Mouse (Mus musculus) embryonic fibroblast, embryonic 13.5 days (primary cell): Measurements from ENCODE around the gene Msh2. TPM values are rescaled to one million over a fixed set of nuclear protein-coding genes. Genes with fewer than 3 reads are reported as not detected.

Experiments
- H3K27ac ChIP-seq: 2 replicates; pipeline ENCODE4 v1.5.1; 2012; ENCODE audit warnings: low read length, control low read depth, inconsistent platforms; ENCODE audit not compliant: insufficient read depth
- H3K4me1 ChIP-seq: 2 replicates; pipeline ENCODE4 v1.6.1; 2011; ENCODE audit warnings: low read length; ENCODE audit not compliant: control insufficient read depth, insufficient read depth
- H3K4me3 ChIP-seq: 2 replicates; pipeline ENCODE4 v1.5.1; 2011; ENCODE audit warnings: mild to moderate bottlenecking, control low read depth, low read length; ENCODE audit not compliant: insufficient read depth
- CTCF ChIP-seq: IDR thresholded peaks from 2 replicates; pipeline ENCODE4 v1.5.1; 2011; ENCODE audit warnings: mild to moderate bottlenecking, control low read depth, low read length, moderate library complexity, borderline replicate concordance; ENCODE audit not compliant: insufficient read depth
- POLR2A ChIP-seq: IDR thresholded peaks from 2 replicates; pipeline ENCODE4 v1.6.1; 2011; ENCODE audit warnings: low read depth, mild to moderate bottlenecking, control low read depth, low read length, moderate library complexity
- polyA plus RNA-seq: library from polyadenylated mRNA; stranded (reverse); fragments of >200 nt; gene quantifications from 2 replicates; pipeline ENCODE4 v1.2.4, GENCODE M21; 2011; ENCODE audit warnings: low read depth; ENCODE audit not compliant: missing spikeins, insufficient read length

The Msh2 gene
- polyA plus RNA-seq, 1 experiment: 32.1 TPM

- TF ChIP-seq CTCF: no peak
- no peak for TF ChIP-seq POLR2A
- Histone ChIP-seq H3K4me3 (no peak overlapping the region), H3K27ac (no peak overlapping the region), H3K4me1 (no peaks in the 10 kb centered on the region)
These were observed 52.6 kb downstream of the Msh2 start for GRCm38 (mm10) chr17:87724727-87725126.

DNA sequence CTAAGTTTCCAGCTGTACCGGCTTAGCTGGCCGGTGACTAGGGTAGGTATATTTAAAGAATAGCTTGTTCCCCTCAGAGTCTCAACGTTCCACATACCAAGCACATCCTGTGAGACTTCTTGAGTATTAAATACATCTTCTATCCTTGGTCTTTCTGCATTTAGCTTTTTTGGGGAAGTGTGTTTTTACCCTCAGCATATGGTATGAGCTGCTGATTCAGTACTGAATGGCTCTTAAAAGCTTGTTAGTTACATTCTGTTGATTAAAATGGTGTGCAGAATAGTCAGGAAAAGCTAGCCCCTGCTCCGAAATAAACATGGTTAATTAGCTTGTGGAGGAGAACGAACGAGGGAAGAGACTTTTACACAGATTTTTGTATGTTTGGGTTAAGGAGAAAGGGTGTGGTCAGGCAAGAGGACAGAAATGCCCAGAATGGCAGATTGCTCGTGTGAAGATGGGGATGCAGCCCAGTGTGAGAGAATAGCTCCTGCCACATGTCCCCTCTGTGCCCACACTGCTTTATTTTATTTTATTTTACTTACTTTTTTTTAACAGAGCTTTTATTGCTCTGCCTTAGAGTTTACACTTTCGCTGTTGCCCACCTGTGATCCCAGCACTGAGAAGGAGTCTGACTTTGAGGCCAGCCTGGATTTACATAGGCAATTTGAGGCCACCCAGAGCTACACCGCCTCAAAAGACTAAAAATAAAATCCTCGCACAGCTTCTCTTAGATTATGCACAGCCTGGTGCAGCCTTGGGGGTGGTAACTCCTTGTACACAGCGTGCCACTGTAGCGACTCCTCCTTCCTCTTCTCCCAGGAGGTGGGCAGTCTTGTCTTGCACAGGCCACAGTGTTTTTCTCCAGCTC lies 54.6 kb downstream of the Msh2 start:
- no peaks in the 10 kb centered on the region for H3K4me1 ChIP-seq
- H3K4me3 ChIP-seq: no peak overlapping the region
- H3K27ac ChIP-seq: no peak overlapping the region
- no peak for TF ChIP-seq CTCF
- TF ChIP-seq POLR2A: no peak

DNA sequence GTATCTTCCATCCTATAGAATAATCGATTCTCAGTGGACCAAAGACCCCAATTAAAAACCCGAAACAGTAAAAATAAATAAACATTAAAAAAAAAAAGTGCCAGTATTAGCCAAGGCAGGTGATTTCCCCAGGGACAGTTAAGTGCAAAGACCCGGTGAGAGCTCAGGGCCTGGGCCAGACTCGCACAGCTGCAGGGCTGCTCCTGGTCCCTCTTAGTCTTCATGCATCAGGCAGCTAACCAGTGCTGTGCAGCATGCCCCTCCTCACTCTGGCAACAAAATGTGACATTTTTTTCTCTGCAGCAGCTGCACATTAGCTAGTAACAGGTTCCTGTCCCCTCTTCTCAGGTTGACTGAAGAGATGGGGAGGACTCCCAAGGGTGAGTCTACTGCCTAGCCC lies 59.8 kb downstream of the Msh2 start:
- TF ChIP-seq CTCF: no peak
- no peak for TF ChIP-seq POLR2A
- H3K27ac ChIP-seq: no peak overlapping the region
- no peak overlapping the region for H3K4me3 ChIP-seq
- H3K4me1 ChIP-seq: no peaks in the 10 kb centered on the region

GRCm38 (mm10) chr17:87734471-87734870 lies 62.3 kb downstream of the Msh2 start:
- TF ChIP-seq CTCF: no peak
- TF ChIP-seq POLR2A: no peak
- Histone ChIP-seq H3K27ac (no peak overlapping the region), H3K4me1 (no peaks in the 10 kb centered on the region), H3K4me3 (no peak overlapping the region)

GRCm38 (mm10) chr17:87737144-87737543 lies 65.0 kb downstream of the Msh2 start:
- Histone ChIP-seq H3K4me3 (no peak overlapping the region), H3K4me1 (no peaks in the 10 kb centered on the region), H3K27ac (no peak overlapping the region)
- no peak for TF ChIP-seq CTCF
- no peak for TF ChIP-seq POLR2A

- H3K4me3 ChIP-seq: no peak overlapping the region
- no peak overlapping the region for H3K27ac ChIP-seq
- TF ChIP-seq CTCF (no peak), POLR2A (no peak)
- no peaks in the 10 kb centered on the region for H3K4me1 ChIP-seq
These were observed 67.7 kb downstream of the Msh2 start for GRCm38 (mm10) chr17:87739835-87740234.

- Histone ChIP-seq H3K27ac (no peak overlapping the region), H3K4me1 (no peaks in the 10 kb centered on the region), H3K4me3 (peak overlapping the region; percentile 56)
- TF ChIP-seq CTCF: no peak
- TF ChIP-seq POLR2A: no peak
These were observed 73.1 kb downstream of the Msh2 start for GRCm38 (mm10) chr17:87744985-87745925.

DNA sequence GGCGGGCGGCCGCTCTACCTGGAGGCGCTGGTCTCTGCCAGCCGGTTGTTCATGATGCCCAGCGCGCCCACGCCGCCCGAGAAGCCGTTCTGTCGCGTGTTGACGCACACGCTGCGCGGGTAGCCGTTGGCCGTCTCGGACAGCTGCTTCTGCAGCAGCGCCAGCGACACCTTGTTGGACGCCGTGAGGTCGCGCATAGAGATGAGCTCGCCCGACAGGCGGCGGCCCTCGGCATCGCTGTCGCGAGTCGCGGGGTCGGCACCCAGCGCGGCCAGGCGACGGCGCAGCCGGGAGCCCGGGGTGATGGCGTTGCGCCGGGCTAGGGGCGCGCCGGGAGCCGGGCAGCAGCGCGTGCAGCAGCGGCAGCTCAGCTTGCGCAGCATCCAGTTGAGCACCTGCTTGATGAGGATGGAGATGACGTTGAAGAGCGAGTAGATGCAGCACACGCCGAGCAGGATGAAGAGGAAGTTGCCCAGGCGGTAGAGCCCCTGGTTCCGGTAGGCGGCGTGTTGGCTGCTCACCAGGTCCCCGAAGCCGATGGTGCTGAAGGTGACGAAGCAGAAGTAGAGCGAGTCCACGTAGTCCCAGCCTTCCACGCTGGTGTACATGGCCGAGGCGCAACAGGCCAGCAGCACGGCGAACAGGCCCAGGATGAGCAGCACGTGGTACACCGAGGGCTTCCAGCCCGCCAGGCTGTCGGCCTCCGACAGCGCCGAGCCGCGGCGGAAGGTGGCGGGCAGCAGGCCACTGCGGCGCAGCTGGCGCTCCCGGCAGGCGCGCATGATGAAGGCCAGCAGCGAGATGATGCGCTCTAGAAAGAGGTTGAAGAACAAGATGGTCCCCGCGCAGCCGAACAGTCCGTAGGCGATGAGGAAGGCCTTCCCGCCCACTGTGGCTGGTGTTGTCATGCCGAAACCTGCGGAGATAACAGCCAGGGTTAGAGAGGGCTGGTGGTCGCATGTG lies 74.1 kb downstream of the Msh2 start:
- no peak overlapping the region for H3K27ac ChIP-seq
- peak overlapping the region; percentile 56 for H3K4me3 ChIP-seq
- TF ChIP-seq CTCF: no peak
- no peak for TF ChIP-seq POLR2A
- H3K4me1 ChIP-seq: no peaks in the 10 kb centered on the region

DNA sequence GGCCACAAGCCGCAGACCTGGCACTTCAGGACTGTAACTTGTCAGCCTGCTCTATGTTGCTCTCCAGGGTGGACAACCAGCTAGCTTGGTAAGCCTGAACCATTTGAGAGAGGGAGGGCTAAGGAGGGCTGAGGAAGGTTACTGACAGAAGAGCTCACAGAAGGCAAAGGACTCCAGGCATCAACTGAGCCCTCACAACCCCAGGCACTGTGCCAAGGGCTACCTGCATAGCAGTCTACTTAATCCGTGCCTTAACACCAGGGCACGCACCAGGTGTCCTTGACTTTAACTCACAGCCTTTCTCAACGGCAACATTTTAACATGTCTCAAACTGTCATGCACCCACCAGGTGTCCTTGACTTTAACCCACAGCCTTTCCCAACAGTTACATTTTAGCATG lies 88.2 kb downstream of the Msh2 start:
- TF ChIP-seq CTCF (no peak), POLR2A (no peak)
- Histone ChIP-seq H3K27ac (no peak overlapping the region), H3K4me3 (no peak overlapping the region), H3K4me1 (peaks cover 8% of the 10 kb centered on the region)
